Mouse (Mus musculus) kidney, adult 11 months (tissue): ENCODE data around the gene Efcab9.

Experiments used
- DNase-seq: peaks from one replicate; pipeline ENCODE4 v3.0.0; 2022

The Efcab9 gene

DNA sequence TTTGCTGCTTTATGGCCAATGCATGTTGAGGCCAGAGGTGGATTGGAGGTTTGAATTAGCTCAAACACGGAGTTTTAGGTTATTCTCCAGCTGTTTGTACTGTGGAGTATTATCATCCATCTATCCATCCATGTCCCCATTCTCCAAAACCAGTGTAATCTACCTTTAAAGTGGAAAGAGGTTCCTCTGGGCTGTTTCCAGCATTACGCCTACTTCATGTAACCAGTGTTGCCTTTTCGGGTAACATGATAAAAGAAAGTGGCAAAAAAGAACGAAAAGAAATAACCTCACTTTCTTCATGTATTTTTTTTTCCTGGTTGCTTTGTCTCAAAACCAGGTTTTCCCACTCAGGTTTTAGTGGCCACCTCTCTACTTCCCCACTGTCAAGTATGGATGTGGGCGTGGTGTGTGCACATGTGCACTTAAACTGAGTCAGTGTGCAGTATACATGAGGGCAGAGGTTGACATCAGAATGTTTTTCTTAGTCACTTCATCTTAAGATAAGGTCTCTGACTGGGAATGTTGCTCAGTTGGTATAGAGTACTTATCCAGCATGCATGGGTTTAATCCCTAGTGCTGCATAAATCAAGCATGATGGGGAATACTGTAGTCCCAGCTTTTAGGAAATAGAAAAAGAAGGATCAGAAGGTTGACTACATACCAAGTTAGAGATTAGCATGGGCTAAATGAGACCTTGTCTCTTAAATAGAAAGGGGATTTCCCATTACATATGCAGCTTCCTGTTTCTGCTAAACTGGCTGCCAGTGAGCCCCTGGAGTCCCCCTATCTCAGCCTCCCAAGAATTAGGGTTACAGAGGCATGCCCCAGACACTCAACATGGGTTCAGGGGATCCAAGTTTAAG, 42.8 kb downstream of the Efcab9 start:
- no peak for DNase-seq

DNA sequence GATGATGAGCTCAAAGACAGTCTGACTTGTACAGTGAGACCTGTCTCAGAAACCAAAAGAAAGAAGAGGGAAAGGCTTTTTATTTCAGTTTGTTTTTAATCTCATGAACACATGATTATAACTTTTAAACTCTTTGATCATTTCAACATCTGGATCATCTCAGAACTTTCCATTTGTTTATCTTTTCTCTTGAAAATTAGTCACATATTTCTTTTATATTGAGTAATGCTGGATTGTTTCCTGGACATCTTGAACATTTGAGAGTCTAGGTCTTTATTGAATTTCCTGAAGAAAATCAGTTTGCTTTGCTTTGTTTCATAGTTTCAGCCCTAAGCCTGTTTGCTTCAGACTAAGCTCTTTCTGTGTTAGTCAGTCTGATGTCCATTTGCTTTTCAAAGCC, 43.5 kb downstream of the Efcab9 start:
- no peak for DNase-seq

- DNase-seq = no peak
Observed at GRCm38 (mm10) chr11:32487501-32487900, 44.4 kb downstream of the Efcab9 start.

GRCm38 (mm10) chr11:32486621-32487020, 45.3 kb downstream of the Efcab9 start:
- DNase-seq = no peak

DNA sequence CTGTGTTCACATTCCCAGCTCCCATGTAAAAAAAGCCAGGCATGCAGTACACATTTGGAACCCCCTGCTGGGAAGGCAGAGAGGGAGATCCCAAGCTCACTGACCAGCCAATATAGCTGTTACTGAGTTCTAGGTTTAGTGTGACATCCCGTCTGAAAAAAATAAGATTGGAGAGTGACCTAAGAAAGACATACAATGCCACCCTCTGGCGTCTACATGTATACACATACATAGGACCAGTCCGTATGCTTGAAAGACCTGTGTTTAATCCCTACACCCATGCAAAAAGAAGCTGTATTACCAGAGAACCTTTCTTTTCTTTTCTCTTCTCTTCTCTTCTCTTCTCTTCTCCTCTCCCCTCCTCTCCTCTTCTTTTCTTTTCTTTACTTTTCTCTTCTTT, 46.6 kb downstream of the Efcab9 start:
- DNase-seq = no peak

DNA sequence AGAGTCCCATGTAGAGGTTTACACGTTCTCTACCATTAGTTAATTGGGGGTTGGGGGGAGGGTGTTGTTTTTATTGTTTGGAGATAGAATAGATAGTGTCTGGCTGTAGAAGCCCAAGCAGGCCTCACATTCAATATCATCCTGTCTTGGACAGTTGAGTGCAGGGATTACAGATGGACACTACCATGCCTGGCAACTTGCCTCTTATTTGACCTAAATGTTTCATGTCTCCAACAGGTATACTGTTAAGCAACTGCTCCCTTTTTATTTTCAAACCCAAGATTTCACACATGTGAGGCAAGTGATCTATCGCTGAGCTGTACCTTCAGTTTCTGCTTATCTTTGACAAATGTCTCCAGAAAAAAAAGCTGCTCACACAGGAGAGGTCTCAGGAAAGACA, 50.4 kb downstream of the Efcab9 start:
- DNase-seq = no peak

- no peak for DNase-seq
Observed at GRCm38 (mm10) chr11:32475487-32476236, 56.2 kb downstream of the Efcab9 start.

DNA sequence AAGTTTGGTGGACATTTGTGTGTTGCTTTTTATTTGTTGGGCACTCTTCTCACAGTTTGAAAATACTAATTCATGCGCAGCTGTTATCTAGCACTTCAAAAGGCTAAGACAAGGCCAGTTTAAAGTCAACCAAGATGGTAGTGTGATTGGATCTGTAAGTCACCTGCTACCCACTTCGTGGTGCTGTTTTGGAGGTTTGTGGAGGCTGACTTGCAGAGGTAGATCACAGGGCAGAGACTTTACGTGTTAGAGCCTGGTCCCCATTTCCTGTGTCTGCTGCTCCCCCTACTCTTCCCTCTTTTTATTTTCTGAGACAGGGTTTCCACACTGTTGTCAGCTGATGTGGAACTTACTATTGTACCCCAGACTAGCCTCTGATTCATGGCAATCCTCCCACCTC, 57.2 kb downstream of the Efcab9 start:
- no peak for DNase-seq
